Mouse (Mus musculus): ENCODE data around the gene Bhmt. TPM values are rescaled to one million over a fixed set of nuclear protein-coding genes. Genes with fewer than 3 reads are reported as not detected.

The Bhmt gene
- total and polyA plus RNA-seq, 3 experiments: not detected

GRCm38 (mm10) chr13:93607701-93608100, 30.1 kb downstream of the Bhmt start:
- DNase-seq (ENCODE audit: extremely low read depth): no peak
- Histone ChIP-seq H3K27me3 (replicated peaks) (no peaks in the 10 kb centered on the region), H3K4me3 (replicated peaks in 1 of 3; ENCODE audit: low read depth in 2 of 3, low read length in 2 of 3, poor library complexity in 1 of 3) (no peak overlapping the region), H3K4me2 (ENCODE audit: insufficient read depth, low read depth, poor library complexity, severe bottlenecking) (no peak overlapping the region), H3K9ac (ENCODE audit: insufficient read depth, low read depth) (no peak overlapping the region), H3K4me1 (ENCODE audit: control insufficient read depth in 1 of 2, insufficient read depth in 2 of 2) (peaks cover 0 to 7% of the 10 kb centered on the region in 2 experiments; a peak in 2 of 4 replicates), H3K36me3 (replicated peaks in 1 of 2; ENCODE audit: control insufficient read depth in 1 of 2, insufficient read depth in 1 of 2, low read length in 1 of 2) (no peaks in the 10 kb centered on the region), H3K79me2 (replicated peaks; ENCODE audit: control insufficient read depth, extremely low read depth, insufficient read depth, poor library complexity, severe bottlenecking) (no peaks in the 10 kb centered on the region), H3K27ac (ENCODE audit: insufficient read depth, low read depth) (no peak overlapping the region), H3K9me3 (replicated peaks; ENCODE audit: low read length) (no peaks in the 10 kb centered on the region)
- TF ChIP-seq MAFK (IDR thresholded peaks at IDR 0.05; ENCODE audit: insufficient replicate concordance, low read length) (no peak), NELFE (IDR thresholded peaks at IDR 0.05; ENCODE audit: low read depth, low read length) (no peak)
- dilution Hi-C loops (cut with MboI; ENCODE audit: extremely low pct_ligation_motif_present, extremely low pct_unique_long_range_greater_than_20kb, low sequenced_read_pairs) (no loop called here), in situ Hi-C loops (cut with MboI; ENCODE audit: low pct_ligation_motif_present, low pct_unique_long_range_greater_than_20kb, low sequenced_read_pairs) (loop anchor here (25.0 kb wide), 2 partner anchors 270 to 845 kb away; no protein-coding TSS in a partner anchor)

GRCm38 (mm10) chr13:93606868-93607578, 30.7 kb downstream of the Bhmt start:
- no peaks in the 10 kb centered on the region for H3K79me2 ChIP-seq (replicated peaks; ENCODE audit: control insufficient read depth, extremely low read depth, insufficient read depth, poor library complexity, severe bottlenecking)
- in situ Hi-C loops (cut with MboI; ENCODE audit: low pct_ligation_motif_present, low pct_unique_long_range_greater_than_20kb, low sequenced_read_pairs) (loop anchor here (25.0 kb wide), 2 partner anchors 270 to 845 kb away; no protein-coding TSS in a partner anchor), dilution Hi-C loops (cut with MboI; ENCODE audit: extremely low pct_ligation_motif_present, extremely low pct_unique_long_range_greater_than_20kb, low sequenced_read_pairs) (no loop called here)
- H3K4me2 ChIP-seq (ENCODE audit: insufficient read depth, low read depth, poor library complexity, severe bottlenecking): no peak overlapping the region; the same call in 1 of the 2 replicates
- H3K4me1 ChIP-seq (ENCODE audit: control insufficient read depth in 1 of 2, insufficient read depth in 2 of 2): peaks cover 0 to 7% of the 10 kb centered on the region in 2 experiments; a peak in 2 of 4 replicates
- no peak overlapping the region for H3K4me3 ChIP-seq (replicated peaks in 1 of 3; ENCODE audit: low read depth in 2 of 3, low read length in 2 of 3, poor library complexity in 1 of 3)
- H3K27me3 ChIP-seq (replicated peaks): no peaks in the 10 kb centered on the region
- no peaks in the 10 kb centered on the region for H3K9me3 ChIP-seq (replicated peaks; ENCODE audit: low read length)
- no peak for TF ChIP-seq USF2 (conservative IDR thresholded peaks at IDR 0.05; ENCODE audit: low read depth, low read length)
- TF ChIP-seq RCOR1 (conservative IDR thresholded peaks at IDR 0.05; ENCODE audit: low read depth, low read length): no peak
- no peak for TF ChIP-seq GABPA (IDR thresholded peaks at IDR 0.05; ENCODE audit: insufficient replicate concordance, low read depth, low read length)
- no peak for TF ChIP-seq SIN3A (IDR thresholded peaks at IDR 0.05; ENCODE audit: low read length)
- TF ChIP-seq EP300 (IDR thresholded peaks at IDR 0.05; ENCODE audit: low read length): no peak
- TF ChIP-seq USF1 (IDR thresholded peaks at IDR 0.05; ENCODE audit: low read depth, low read length): no peak
- DNase-seq (ENCODE audit: extremely low read depth): no peak
- H3K27ac ChIP-seq (ENCODE audit: insufficient read depth, low read depth): no peak overlapping the region
- H3K9ac ChIP-seq (ENCODE audit: insufficient read depth, low read depth): no peak overlapping the region
- no peaks in the 10 kb centered on the region for H3K36me3 ChIP-seq (replicated peaks in 1 of 2; ENCODE audit: control insufficient read depth in 1 of 2, insufficient read depth in 1 of 2, low read length in 1 of 2)

GRCm38 (mm10) chr13:93604698-93605097, 33.1 kb downstream of the Bhmt start:
- no peaks in the 10 kb centered on the region for H3K79me2 ChIP-seq (replicated peaks; ENCODE audit: control insufficient read depth, extremely low read depth, insufficient read depth, poor library complexity, severe bottlenecking)
- dilution Hi-C loops (cut with MboI; ENCODE audit: extremely low pct_ligation_motif_present, extremely low pct_unique_long_range_greater_than_20kb, low sequenced_read_pairs): no loop called here
- no peaks in the 10 kb centered on the region for H3K36me3 ChIP-seq (replicated peaks in 1 of 2; ENCODE audit: control insufficient read depth in 1 of 2, insufficient read depth in 1 of 2, low read length in 1 of 2)
- no peaks in the 10 kb centered on the region for H3K27me3 ChIP-seq (replicated peaks)
- H3K9me3 ChIP-seq (replicated peaks; ENCODE audit: low read length): no peaks in the 10 kb centered on the region
- TF ChIP-seq RAD21 (IDR thresholded peaks at IDR 0.05; ENCODE audit: low read depth, low read length) (no peak), E2F4 (IDR thresholded peaks at IDR 0.05; ENCODE audit: insufficient replicate concordance, low read depth, low read length) (no peak), POLR2A (IDR thresholded peaks at IDR 0.05; ENCODE audit: low read depth, low read length) (no peak), SIN3A (IDR thresholded peaks at IDR 0.05; ENCODE audit: low read length) (no peak), GABPA (IDR thresholded peaks at IDR 0.05; ENCODE audit: insufficient replicate concordance, low read depth, low read length) (no peak), HCFC1 (IDR thresholded peaks at IDR 0.05; ENCODE audit: low read depth, low read length) (no peak), ZNF384 (IDR thresholded peaks at IDR 0.05; ENCODE audit: low read depth, low read length) (no peak), JUND (conservative IDR thresholded peaks at IDR 0.05; ENCODE audit: low read depth, low read length) (no peak), CHD2 (IDR thresholded peaks at IDR 0.05; ENCODE audit: low read length) (no peak), EP300 (IDR thresholded peaks at IDR 0.05; ENCODE audit: low read length) (no peak), MAZ (IDR thresholded peaks at IDR 0.05; ENCODE audit: low read depth, low read length) (no peak), BHLHE40 (IDR thresholded peaks at IDR 0.05; ENCODE audit: low read depth, low read length) (no peak), ETS1 (conservative IDR thresholded peaks at IDR 0.05; ENCODE audit: low read depth, low read length) (no peak), TCF12 (IDR thresholded peaks at IDR 0.05; ENCODE audit: low read depth, low read length) (no peak), MYC (IDR thresholded peaks at IDR 0.05; ENCODE audit: low read depth, low read length) (no peak), IRF4 (IDR thresholded peaks at IDR 0.05; ENCODE audit: low read depth, low read length) (no peak)
- no peak overlapping the region for H3K27ac ChIP-seq (ENCODE audit: insufficient read depth, low read depth)
- no peak for DNase-seq (ENCODE audit: extremely low read depth)
- H3K4me1 ChIP-seq (ENCODE audit: control insufficient read depth in 1 of 2, insufficient read depth in 2 of 2): peaks cover 0 to 7% of the 10 kb centered on the region in 2 experiments; a peak in 2 of 4 replicates
- H3K4me2 ChIP-seq (ENCODE audit: insufficient read depth, low read depth, poor library complexity, severe bottlenecking): no peak overlapping the region
- in situ Hi-C loops (cut with MboI; ENCODE audit: low pct_ligation_motif_present, low pct_unique_long_range_greater_than_20kb, low sequenced_read_pairs): loop anchor here (25.0 kb wide), 2 partner anchors 267 to 842 kb away; no protein-coding TSS in a partner anchor
- no peak overlapping the region for H3K9ac ChIP-seq (ENCODE audit: insufficient read depth, low read depth)
- H3K4me3 ChIP-seq (replicated peaks in 1 of 3; ENCODE audit: low read depth in 2 of 3, low read length in 2 of 3, poor library complexity in 1 of 3): no peak overlapping the region
